Mouse (Mus musculus): Measurements from ENCODE around the gene Clnk.

The Clnk gene

GRCm38 (mm10) chr5:38708940-38709581, 167.6 kb downstream of the Clnk start:
- DNase-seq: no peak

- no peak for DNase-seq
These were observed 169.1 kb downstream of the Clnk start for GRCm38 (mm10) chr5:38707364-38708075.

- no peak for DNase-seq
These were observed 173.7 kb downstream of the Clnk start for GRCm38 (mm10) chr5:38702941-38703340.

GRCm38 (mm10) chr5:38702091-38702490, 174.5 kb downstream of the Clnk start:
- DNase-seq: no peak

GRCm38 (mm10) chr5:38698466-38698865, 178.1 kb downstream of the Clnk start:
- DNase-seq: no peak

DNA sequence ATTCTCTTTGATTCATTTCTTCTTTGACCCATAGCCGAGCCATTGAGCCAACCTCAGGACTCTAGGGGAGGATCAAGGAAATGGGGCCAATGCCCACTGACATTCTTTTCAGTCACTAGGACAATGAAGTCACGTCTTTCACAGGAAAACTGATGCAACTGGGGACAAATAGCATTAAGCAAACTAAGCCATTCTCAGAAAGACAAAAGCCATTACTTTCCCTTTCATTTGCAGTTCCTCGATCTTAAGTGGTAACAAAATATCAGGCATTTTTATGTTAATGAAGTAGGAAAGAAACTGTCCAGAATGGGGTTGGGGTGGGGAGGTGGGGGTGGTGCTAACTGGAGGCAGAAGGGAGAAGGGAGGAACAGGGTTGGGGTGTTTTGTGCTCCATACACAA, 178.6 kb downstream of the Clnk start:
- DNase-seq: no peak

DNA sequence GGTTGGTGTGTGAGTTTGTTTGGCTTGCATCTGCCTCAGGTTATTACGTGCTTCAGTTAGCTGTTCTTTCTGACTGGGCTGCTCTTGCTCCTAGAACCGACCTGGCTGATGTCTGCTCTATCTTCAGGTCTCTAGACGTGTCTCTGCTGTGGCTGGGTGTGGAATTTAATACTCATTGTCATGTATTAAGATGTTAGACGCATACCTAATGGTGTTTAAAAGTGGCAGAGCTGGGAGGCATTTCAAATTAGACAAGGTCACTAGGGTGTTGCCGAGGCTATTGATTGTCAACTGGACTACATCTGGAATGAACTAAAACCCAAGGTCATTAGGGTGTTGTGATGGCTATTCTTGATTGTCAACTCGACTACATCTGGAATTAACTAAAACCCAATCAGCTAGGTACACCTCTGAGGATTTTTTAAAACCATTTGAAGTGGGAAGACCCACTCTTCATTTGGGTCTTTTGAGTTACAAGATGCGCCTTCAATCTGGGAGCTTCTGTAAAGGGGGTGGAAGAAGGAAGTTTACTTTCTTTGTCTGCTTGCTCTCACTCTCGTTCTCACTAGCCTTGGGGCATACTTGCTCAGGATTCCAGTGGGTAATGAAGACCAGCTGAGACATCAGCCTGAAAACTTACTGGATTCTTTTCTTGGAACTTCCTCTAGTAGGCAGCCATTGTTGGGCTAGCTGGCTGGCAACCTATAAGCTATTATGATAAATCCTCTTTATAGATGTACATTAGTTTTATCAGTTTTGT, 179.8 kb downstream of the Clnk start:
- no peak for DNase-seq

GRCm38 (mm10) chr5:38692859-38693258, 183.8 kb downstream of the Clnk start:
- DNase-seq: no peak

DNA sequence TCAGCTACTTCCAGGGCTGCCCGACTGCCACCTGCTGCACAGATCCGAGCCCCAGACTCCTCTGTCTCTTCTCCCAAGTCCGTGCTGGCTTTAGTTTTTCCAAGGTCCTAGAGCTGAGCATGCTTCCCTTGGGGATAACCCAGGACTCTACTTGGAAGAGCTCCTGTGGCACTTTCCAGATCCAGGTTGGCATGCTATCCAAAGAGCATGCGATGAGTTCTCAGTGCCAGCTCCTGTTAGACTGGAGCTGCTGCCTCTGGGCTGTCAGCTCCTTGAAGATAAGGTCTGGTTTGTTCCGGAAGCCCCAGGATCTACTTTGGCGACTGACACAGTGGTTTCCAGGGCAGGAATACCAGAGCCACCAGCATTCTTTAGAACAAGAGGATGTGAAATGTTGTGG, 187.4 kb downstream of the Clnk start:
- DNase-seq: no peak

DNA sequence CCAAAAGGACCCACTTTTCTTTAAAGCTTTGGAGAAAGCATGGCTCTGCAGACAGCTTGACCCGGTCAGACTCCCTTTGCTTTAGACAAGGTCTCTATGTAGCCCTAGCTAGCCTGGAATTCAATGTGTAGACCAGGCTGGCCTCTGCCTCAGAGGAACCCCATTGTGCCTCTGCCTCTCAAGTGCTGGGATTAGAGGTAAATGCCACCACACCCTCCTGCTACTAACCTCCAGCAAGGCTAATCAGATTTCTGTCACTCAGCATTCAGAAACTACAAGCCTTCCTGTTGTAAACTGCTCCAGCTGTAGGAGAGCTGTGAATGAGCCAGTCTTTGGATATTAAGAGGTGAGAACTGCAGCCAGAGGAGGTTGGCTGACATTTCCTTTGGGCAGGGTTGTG, 188.9 kb downstream of the Clnk start:
- DNase-seq: no peak

DNA sequence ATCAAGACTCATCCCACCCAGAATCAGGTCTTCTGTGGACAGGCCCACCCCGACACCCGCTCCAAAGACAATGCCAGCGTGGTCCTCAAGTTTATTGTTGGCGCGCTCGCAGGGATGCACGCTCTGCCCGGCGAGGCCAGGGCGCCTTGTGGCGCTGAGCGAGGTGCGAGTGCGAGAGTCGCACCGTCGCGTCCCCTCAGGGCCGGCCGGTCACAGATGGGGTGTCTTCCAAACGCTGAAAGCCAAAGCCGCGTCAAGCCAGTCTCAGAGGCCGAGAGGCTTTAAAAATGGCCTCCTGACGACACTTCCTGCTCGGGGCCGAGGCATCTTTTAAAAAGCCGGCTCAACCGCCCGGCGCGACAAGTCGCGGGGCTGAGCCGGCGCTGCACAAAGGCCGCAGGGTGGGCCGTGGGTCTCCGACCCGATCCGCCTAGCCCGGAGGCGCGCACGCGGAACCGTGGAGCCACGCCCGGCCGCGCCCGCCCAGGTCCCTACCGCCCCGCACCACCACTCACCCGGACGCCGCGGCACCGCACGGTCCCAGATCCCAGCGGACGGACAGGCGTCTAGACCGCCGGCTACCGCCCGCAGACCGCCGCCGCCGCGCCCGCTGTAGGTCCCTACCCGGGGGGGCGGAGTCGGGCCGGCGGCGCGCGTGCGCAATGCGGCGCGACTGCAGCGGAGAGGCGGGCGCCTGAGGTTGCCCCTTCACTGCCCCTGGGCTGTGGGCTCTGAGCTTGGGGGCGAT, 192.3 kb downstream of the Clnk start, which contains the start of gene Zfp518b:
Gene Zfp518b, minus strand, starts transcription at position 663 of the 748 bp plus-strand sequence.
- peak; percentile 79 for DNase-seq

DNA sequence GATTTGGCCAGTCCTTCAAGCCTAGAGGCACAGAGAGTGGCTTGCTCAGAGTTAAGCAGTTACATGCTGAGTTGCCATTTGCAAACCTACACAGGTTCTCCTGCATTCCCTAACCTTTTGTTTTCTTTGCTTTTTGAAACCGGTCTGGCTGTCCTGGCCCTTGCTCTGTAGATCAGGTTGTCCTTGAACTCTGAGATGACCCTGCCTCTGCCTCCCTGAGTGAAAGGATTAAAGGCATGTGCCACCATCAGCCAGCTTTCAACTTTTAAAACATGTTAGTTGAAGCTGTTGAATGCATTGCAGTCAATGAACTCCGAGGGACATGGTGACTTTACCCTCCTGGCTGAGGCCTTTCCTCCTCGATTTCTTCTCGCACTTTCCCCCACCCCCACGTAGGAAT, 217.8 kb downstream of the Clnk start:
- no peak for DNase-seq

Data from thymus, postnatal 25 days (tissue).